Mouse (Mus musculus): ENCODE results near the gene Vmn1r18. TPM values are rescaled to one million over a fixed set of nuclear protein-coding genes. Genes with fewer than 3 reads are reported as not detected.

Gene Vmn1r18
- polyA plus RNA-seq, 1 experiment = not detected

DNA sequence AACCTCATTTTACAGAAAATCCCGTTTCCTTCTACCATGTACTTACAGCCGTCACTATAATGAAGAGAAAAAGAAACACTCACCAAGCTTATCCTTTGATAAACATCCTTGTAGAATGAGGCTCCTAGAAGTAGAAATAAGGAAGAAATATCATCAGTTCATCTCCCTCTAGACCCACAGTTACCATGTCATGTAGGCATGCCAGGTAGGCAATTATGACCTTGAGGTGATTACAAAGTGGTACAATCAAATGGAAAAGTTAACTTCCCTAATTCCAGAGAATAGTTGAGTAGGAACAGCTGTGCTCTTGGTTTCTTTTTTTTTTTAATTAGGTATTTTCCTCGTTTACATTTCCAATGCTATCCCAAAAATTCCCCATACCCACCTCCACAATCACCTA, 66.2 kb downstream of the Vmn1r18 start, which contains the start of gene Vmn1r16:
TSS of gene Vmn1r16 (minus strand) at position 101 of the 400 bp plus-strand sequence.
- TF ChIP-seq POLR2A (IDR thresholded peaks at IDR 0.05; ENCODE audit: control insufficient read depth, low read depth, low read length) (no peak), CTCF (IDR thresholded peaks at IDR 0.05; ENCODE audit: control insufficient read depth, insufficient read depth, insufficient replicate concordance, low read depth, low read length) (no peak)
- H3K4me1 ChIP-seq (ENCODE audit: control insufficient read depth, insufficient read depth, low read length) = no peaks in the 10 kb centered on the region
- no peaks in the 10 kb centered on the region for H3K27me3 ChIP-seq (ENCODE audit: control insufficient read depth, insufficient read depth, low read length)
- H3K4me3 ChIP-seq (ENCODE audit: control insufficient read depth, low read depth, low read length) = no peak within 1 kb of the TSS
- H3K36me3 ChIP-seq (ENCODE audit: control insufficient read depth, insufficient read depth, low read length) = no peaks in the 10 kb centered on the region
- H3K27ac ChIP-seq (ENCODE audit: control insufficient read depth, insufficient read depth, low read depth, low read length) = no peak within 1 kb of the TSS

Other genes starting within 250 kb of the Vmn1r18 start
- not detected in 2 replicates for gene Vmn1r12, start 238.9 kb downstream of the Vmn1r18 start, polyA plus RNA-seq (2012; rRNA removed)
- not detected in 2 replicates for gene Vmn1r13, start 192.5 kb downstream of the Vmn1r18 start, polyA plus RNA-seq (2012; rRNA removed)
- gene Vmn1r14, start 164.1 kb downstream of the Vmn1r18 start, polyA plus RNA-seq (2012; rRNA removed) = 0.01 TPM in 1 of 2 replicates, not detected in the other
- gene Vmn1r15, start 137.8 kb downstream of the Vmn1r18 start, polyA plus RNA-seq (2012; rRNA removed) = not detected in 2 replicates
- not detected in 2 replicates for gene Vmn1r16, start 66.3 kb downstream of the Vmn1r18 start, polyA plus RNA-seq (2012; rRNA removed)
- gene Vmn1r17, start 32.1 kb downstream of the Vmn1r18 start, polyA plus RNA-seq (2012; rRNA removed) = not detected in 2 replicates
- not detected in 2 replicates for gene Vmn1r19, start 8.0 kb upstream of the Vmn1r18 start, polyA plus RNA-seq (2012; rRNA removed)
- gene Vmn1r20, start 33.1 kb upstream of the Vmn1r18 start, polyA plus RNA-seq (2012; rRNA removed) = not detected in 2 replicates
- gene Ppm1k, start 139.7 kb upstream of the Vmn1r18 start, polyA plus RNA-seq (2012; rRNA removed) = 0.40 and 0.83 TPM in 2 replicates
- gene Herc6, start 185.2 kb upstream of the Vmn1r18 start, polyA plus RNA-seq (2012; rRNA removed) = 2.4 and 4.2 TPM in 2 replicates